26 mouse cellular contexts compared by ENCODE assay signal in the genomic region with DNA sequence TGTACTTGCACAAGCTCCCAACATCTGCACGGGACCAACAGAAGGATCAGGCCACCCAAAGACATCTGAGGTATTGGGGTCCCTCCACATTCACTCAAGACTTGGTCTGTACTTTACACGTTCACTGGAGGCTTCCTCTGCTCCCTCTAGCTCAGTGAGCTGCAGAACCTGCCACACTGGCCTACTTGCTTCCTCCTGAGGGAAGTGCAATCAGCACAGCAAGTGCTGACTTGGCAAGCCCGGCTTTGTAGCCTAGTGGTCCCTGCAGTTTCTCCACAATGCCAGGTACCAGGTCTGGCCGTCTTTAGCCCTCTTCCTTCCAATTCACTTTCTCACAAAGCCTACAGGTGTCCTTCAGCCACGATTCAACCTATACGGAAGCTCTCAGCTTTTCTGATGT. TPM values are rescaled to one million over a fixed set of nuclear protein-coding genes. Genes with fewer than 3 reads are reported as not detected.
DNase-seq lines count a peak whose midpoint lies in the region; ATAC-seq and TF ChIP-seq lines count a peak whose summit lies in the region.
"Had no signal": no experiment of that assay in that cellular context is flagged by ENCODE, and none has a peak within 500 bp of the region (broad histone marks: within the 10 kb centered on the region; RNA-seq: fewer than 3 reads in every experiment).

No protein-coding gene starts in this region.

- WGBS in intestine, embryonic 16.5 days = 64% methylated on average over 6 of the region's 6 CpGs
- WGBS in small intestine, adult 2 months = 30% methylated on average over 6 of the region's 6 CpGs

- TF ChIP-seq CTCF in small intestine, adult 2 months (IDR thresholded peaks at IDR 0.05; ENCODE audit: extremely low read depth, insufficient read length, insufficient replicate concordance, low read depth, low read length) = no peak

- ATAC-seq in intestine, embryonic 16.5 days = no peak
- ATAC-seq: forebrain, postnatal 0 days; hindbrain, embryonic 16.5 days; liver, embryonic 12.5 days; liver, postnatal 0 days; midbrain, embryonic 16.5 days had no signal

- peaks cover 28% of the 10 kb centered on the region for H3K4me1 ChIP-seq in intestine, embryonic 16.5 days (ENCODE audit: control insufficient read depth, insufficient read depth, low read length)
- H3K4me1 ChIP-seq in small intestine, adult 2 months (ENCODE audit: control insufficient read depth, insufficient read depth, insufficient read length, low read length) = peaks cover 46% of the 10 kb centered on the region

- H3K9me3 ChIP-seq in intestine, embryonic 16.5 days (ENCODE audit: control insufficient read depth, low read length) = no peaks in the 10 kb centered on the region
- H3K9me3 ChIP-seq: embryonic facial prominence, embryonic 13.5 days; hindbrain, embryonic 10.5 days; kidney, embryonic 15.5 days; limb, embryonic 13.5 days; liver, embryonic 12.5 days had no signal

- peak overlapping the region; percentile 37; the same call in 1 of the 2 replicates for H3K9ac ChIP-seq in intestine, embryonic 16.5 days (ENCODE audit: low read depth, low read length)
- H3K9ac ChIP-seq: embryonic facial prominence, embryonic 13.5 days; forebrain, postnatal 0 days; kidney, embryonic 15.5 days; limb, embryonic 13.5 days; liver, embryonic 12.5 days; liver, postnatal 0 days had no signal

- no peaks in the 10 kb centered on the region for H3K27me3 ChIP-seq in intestine, embryonic 16.5 days (replicated peaks; ENCODE audit: control insufficient read depth, insufficient read depth, low read length)
- H3K27me3 ChIP-seq in small intestine, adult 2 months (ENCODE audit: control insufficient read depth, insufficient read depth, low read length) = no peaks in the 10 kb centered on the region; the same call in 1 of the 2 replicates
- H3K27me3 ChIP-seq: embryonic facial prominence, embryonic 13.5 days; kidney, embryonic 15.5 days; limb, embryonic 13.5 days had no signal

- H3K36me3 ChIP-seq in intestine, embryonic 16.5 days (ENCODE audit: control insufficient read depth, insufficient read depth, low read length) = no peaks in the 10 kb centered on the region
- H3K36me3 ChIP-seq in small intestine, adult 2 months (ENCODE audit: control insufficient read depth, insufficient read depth, low read length) = peaks cover under 1% of the 10 kb centered on the region

- DNase-seq in kidney, adult 11 months = peak; percentile 5
- no peak for DNase-seq in kidney, postnatal 14 days
- DNase-seq in thymus, postnatal 4 days = peak; percentile 6
- DNase-seq in thymus, adult 18-20 months = no peak
- DNase-seq in right cerebral cortex, postnatal 25 days = no peak
- DNase-seq: adrenal gland, postnatal 25 days; B cell, adult 2 months; cerebellum, adult 2 months; embryo, embryonic 11 days; forebrain, postnatal 0 days; heart, postnatal 14 days; kidney, postnatal 4 days; liver, postnatal 0 days; lung, postnatal 36 days; thymus, postnatal 25 days had no signal

- H3K4me2 ChIP-seq in intestine, embryonic 16.5 days (ENCODE audit: low read depth, low read length) = no peak overlapping the region
- H3K4me2 ChIP-seq: embryonic facial prominence, embryonic 13.5 days; kidney, embryonic 15.5 days; limb, embryonic 13.5 days; liver, embryonic 12.5 days; midbrain, embryonic 11.5 days had no signal

- peak overlapping the region; percentile 88 for H3K27ac ChIP-seq in intestine, embryonic 16.5 days (ENCODE audit: low read length)
- peak overlapping the region; percentile 90 for H3K27ac ChIP-seq in small intestine, adult 2 months (ENCODE audit: insufficient read depth, low read depth, low read length)
- H3K27ac ChIP-seq: embryonic facial prominence, embryonic 13.5 days; hindbrain, embryonic 10.5 days; kidney, embryonic 15.5 days; left cerebral cortex, adult 2 months; limb, embryonic 13.5 days; liver, embryonic 12.5 days had no signal

- TF ChIP-seq POLR2A in small intestine, adult 2 months (IDR thresholded peaks at IDR 0.05; ENCODE audit: low read depth, low read length) = no peak

- H3K4me3 ChIP-seq in intestine, embryonic 16.5 days (ENCODE audit: low read length) = no peak overlapping the region
- H3K4me3 ChIP-seq in small intestine, adult 2 months (ENCODE audit: low read depth, low read length) = no peak overlapping the region
- H3K4me3 ChIP-seq: embryonic facial prominence, embryonic 13.5 days; hindbrain, embryonic 10.5 days; kidney, embryonic 15.5 days; left cerebral cortex, adult 2 months; limb, embryonic 13.5 days; liver, embryonic 12.5 days had no signal

RNA-seq across cellular contexts. Expression of gene Sema4g, which starts 1.9 kb away (rescaled TPM):
- polyA plus RNA-seq in intestine, embryonic 16.5 days (2015; fragmentation: Nextera tagmentation; extraction: Ambion mirVana) = 19.0 and 21.1 TPM in 2 replicates
- 139 and 344 TPM in 2 replicates for polyA plus RNA-seq in small intestine, adult 2 months (2012; rRNA removed)

RNA-seq across cellular contexts. Expression of gene Twnk, which starts 18.5 kb away (rescaled TPM):
- polyA plus RNA-seq in intestine, embryonic 16.5 days (2015; fragmentation: Nextera tagmentation; extraction: Ambion mirVana) = 19.8 and 21.0 TPM in 2 replicates
- 4.1 and 5.9 TPM in 2 replicates for polyA plus RNA-seq in small intestine, adult 2 months (2012; rRNA removed)

RNA-seq across cellular contexts. Expression of gene Mrpl43, which starts 19.2 kb away (rescaled TPM):
- polyA plus RNA-seq in intestine, embryonic 16.5 days (2015; fragmentation: Nextera tagmentation; extraction: Ambion mirVana) = 74.7 and 76.4 TPM in 2 replicates
- 71.9 and 126 TPM in 2 replicates for polyA plus RNA-seq in small intestine, adult 2 months (2012; rRNA removed)

RNA-seq across cellular contexts. Expression of gene Lzts2, which starts 27.2 kb away (rescaled TPM):
- 33.6 and 34.7 TPM in 2 replicates for polyA plus RNA-seq in intestine, embryonic 16.5 days (2015; fragmentation: Nextera tagmentation; extraction: Ambion mirVana)
- 40.3 and 50.4 TPM in 2 replicates for polyA plus RNA-seq in small intestine, adult 2 months (2012; rRNA removed)

RNA-seq across cellular contexts. Expression of gene Slf2, which starts 56.1 kb away (rescaled TPM):
- polyA plus RNA-seq in intestine, embryonic 16.5 days (2015; fragmentation: Nextera tagmentation; extraction: Ambion mirVana) = 26.8 and 27.1 TPM in 2 replicates
- polyA plus RNA-seq in small intestine, adult 2 months (2012; rRNA removed) = 38.5 and 43.9 TPM in 2 replicates

Comparison
In these comparisons a context has a peak if more than half of its experiments do, and no peak if none do; other contexts are left out.
1. DNase-seq: peak in kidney, adult 11 months (single experiment) and thymus, postnatal 4 days (single experiment); none in kidney, postnatal 14 days (single experiment), thymus, adult 18-20 months (0 of 2) and right cerebral cortex, postnatal 25 days (single experiment).